Mouse (Mus musculus) megakaryocyte progenitor cell, adult 5-6 weeks (primary cell): Measurements from ENCODE around the gene Gm10134. TPM values are rescaled to one million over a fixed set of nuclear protein-coding genes. Genes with fewer than 3 reads are reported as not detected.
"Not testable (repeated sequence)": the region's sequence is repeated elsewhere in the genome, so short reads cannot be mapped to it uniquely, and the experiment has no call there.

ENCODE experiments used
- ATAC-seq: replicated peaks from 2 replicates; pipeline ENCODE4 v1.8.0; 2016; ENCODE audit warnings: mild to moderate bottlenecking, moderate TSS enrichment, inconsistent platforms; ENCODE audit not compliant: poor library complexity
- total RNA-seq, 2 experiments: library from RNA; stranded (forward) in 1 of 2; stranded (reverse) in 1 of 2; fragments of 157-497, 149-512 nt in 1 of 2; fragments of 200-1000 nt in 1 of 2; gene quantifications; 2 replicates each; pipeline versions ENCODE4 v1.2.3 to v1.2.4; 2015 to 2017

Gene Gm10134
- total RNA-seq (2015) = not detected in 2 replicates
- not detected in 2 replicates for total RNA-seq (2017)

DNA sequence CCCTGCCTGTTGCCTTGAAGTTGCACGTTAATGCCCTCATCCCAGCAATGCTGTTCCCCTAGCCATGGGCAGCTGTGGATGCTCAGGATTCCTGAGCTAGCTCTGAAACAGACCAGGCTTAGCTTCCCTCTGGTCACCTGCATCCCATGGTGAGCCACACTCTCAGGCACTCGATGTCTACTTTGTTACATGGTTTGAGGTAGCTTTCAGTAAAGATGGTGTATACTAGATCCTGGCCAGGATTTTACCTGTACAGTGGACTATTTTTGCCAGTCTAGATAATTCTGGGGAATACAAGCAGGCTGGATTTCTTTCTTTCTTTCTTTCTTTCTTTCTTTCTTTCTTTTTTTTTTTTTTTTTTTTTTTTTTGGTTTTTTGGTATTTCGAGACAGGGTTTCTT is at the start of gene Gm10134:
Gene Gm10134 (plus strand): TSS at position 301 of the 400 bp plus-strand sequence.
- no peak for ATAC-seq

DNA sequence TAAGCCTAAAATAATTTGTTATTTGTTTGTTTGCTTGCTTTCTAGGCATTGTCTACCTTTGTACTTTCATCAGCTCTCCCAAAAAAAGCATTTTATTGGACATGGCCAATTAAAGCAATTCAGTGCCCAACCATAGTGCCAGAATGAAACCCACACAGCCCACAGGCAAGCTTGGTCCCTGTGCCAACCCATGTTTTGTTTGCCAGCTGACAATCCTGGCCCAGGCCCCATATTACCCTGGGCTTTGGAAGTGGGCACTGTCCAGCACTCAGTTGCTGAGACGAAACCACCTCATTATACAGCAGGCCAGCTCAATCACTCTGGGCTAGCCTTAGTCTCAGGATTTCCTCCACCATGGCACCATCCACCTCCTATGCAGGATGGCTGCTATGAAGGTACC is 49.3 kb upstream of the Gm10134 start:
- ATAC-seq = no peak

GRCm38 (mm10) chr2:28463919-28464318 is 42.0 kb upstream of the Gm10134 start:
- ATAC-seq = peak; percentile 62

DNA sequence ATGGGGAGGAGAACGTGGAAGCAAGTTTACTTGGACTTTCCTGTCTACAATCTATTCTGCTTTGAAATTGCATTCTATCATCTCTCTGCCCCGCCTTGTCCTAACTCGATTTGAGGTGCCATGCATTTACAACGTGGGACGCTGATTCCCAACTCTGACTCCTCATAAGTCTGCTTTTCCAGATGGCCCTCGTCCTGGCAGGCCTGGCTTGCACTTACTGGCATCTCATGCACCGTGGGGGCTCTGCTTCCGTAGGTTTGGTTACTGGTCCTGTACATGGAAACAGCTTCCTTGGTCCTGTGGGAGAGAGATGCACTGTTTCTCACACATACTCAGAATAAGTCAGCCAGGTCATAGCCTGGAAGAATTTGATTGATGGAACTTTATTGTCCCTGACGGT is 41.0 kb upstream of the Gm10134 start:
- ATAC-seq = no peak

GRCm38 (mm10) chr2:28465836-28466518 is 39.9 kb upstream of the Gm10134 start, which contains the start of gene 1700007K13Rik:
Gene 1700007K13Rik (minus strand): TSS chr2:28466332.
- ATAC-seq = peak; percentile 58; the same call in 1 of the 2 replicates

DNA sequence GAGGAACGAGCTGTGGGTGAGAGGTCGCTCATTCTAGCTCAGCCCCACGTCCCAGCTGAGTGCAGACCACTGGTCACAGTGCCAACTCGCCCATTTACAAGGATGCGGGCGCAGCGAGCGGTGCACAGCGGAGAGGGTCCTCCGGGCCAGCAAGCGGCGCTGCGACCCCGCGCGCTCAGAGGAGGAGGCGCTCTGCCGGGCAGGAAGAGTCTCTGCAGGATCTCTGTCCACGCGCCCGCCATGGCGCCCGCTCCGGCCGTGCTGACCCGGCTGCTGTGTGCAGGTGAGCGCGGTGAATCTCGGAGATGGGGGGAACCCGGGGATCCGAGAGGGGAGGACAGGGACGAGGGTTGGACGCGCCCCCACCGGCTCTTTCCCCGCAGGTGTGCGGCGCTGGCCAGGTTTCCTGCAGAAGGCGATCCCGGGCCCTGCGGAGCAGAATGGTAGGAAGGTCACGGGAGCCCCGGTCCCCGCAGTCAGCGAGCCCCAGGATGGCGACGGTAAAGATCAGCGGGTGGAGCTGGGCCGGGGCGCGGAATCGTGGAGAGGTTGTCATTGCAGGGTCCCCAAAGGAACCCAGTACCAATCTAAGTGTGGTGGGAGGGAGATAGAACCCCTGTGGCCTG is 37.9 kb upstream of the Gm10134 start, which contains the start of gene Mrps2:
Gene Mrps2 (plus strand): TSS at position 207 of the 626 bp plus-strand sequence.
- peak; percentile 96 for ATAC-seq

DNA sequence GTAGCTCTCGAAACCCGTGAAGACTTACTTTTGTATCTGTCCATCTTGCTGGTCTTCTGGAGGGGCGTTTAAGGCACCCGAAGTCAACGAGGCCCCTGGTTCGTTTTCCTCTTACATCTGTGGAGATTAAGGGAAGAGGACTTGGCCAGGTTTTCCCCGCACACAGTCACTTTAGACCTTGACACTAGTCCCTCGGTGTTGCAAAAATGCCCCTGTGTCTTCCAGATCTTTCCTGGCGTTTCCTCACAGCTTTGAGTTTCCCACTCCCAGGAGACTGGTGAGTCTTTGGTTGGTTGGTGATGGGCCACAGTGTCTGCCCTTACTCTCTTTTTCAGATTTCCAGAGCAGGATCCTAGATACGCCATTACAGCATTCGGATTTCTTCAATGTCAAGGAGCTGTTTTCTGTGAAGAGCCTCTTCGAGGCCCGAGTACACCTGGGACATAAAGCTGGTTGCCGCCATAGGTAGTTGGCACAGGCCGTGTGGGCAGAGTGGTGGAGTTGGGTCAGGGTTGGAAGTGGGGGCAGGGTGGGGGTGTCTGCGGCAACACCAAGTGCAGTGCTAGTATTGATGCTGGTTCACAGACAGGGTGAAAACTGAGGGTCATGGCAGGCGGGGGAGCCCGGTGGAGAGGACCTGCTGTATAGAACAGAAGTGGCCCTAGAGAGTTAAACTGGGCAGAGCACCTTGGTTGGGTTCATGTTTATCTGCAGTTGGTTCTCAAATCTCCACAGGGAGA is 37.2 kb upstream of the Gm10134 start:
- no peak for ATAC-seq

GRCm38 (mm10) chr2:28469461-28469860 is 36.4 kb upstream of the Gm10134 start:
- no peak for ATAC-seq

DNA sequence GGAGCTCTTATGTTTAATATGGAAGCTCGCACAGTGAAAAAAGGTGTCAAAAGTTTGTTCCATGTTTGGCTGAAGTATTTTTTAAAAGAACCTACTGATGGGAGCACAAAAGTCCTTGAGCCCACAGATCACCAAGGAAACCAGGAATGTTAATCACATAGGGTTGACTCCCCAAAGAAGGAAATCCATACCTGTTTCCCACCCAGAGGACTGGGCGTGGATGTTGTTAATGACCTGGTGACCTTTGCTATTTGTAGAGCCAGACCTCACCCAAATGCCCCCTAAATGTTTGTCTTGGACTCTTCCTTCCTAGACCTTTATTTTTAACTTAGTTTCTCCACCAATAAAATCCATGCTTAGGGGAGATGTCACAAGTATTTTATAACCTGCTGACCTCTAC is 35.3 kb upstream of the Gm10134 start:
- no peak for ATAC-seq

DNA sequence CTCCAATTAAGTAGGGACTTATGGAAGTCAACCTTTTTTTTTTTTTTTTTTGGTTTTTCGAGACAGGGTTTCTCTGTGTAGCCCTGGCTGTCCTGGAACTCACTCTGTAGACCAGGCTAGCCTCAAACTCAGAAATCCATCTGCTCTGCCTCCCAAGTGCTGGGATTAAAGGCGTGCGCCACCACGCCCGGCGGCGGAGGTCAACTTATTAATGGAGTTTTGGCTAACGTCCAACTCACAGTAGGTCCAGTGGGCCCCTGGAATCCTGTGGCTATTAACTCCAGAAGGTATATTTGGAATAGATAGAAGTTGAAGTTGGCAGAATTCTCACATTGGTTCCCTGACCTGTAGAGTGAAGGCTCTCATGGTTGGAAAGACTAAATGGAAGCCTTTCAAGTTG is 33.9 kb upstream of the Gm10134 start:
- not testable (repeated sequence) for ATAC-seq

DNA sequence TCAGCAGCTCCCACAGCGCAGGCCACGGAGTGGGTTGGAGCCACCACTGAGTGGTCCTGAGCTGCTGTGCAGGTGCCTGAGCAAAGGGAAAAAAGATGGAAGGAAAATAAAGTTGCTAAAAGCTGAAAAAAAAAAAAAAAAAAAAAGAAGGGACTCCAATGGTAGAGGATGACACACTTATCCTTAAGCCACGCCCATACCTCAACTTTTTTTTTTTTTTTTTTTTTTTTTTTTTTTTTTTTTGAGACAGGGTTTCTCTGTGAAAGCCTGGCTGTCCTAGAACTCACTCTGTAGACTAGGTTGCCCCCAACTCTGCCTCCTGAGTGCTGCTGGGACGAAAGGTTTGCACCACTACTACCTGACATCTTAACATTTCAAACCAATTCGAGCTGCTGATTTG is 27.9 kb upstream of the Gm10134 start:
- ATAC-seq = not testable (repeated sequence)

- ATAC-seq = no peak
Measured at GRCm38 (mm10) chr2:28479208-28480204, 26.4 kb upstream of the Gm10134 start.

GRCm38 (mm10) chr2:28483861-28484260 is 22.0 kb upstream of the Gm10134 start:
- ATAC-seq = no peak

DNA sequence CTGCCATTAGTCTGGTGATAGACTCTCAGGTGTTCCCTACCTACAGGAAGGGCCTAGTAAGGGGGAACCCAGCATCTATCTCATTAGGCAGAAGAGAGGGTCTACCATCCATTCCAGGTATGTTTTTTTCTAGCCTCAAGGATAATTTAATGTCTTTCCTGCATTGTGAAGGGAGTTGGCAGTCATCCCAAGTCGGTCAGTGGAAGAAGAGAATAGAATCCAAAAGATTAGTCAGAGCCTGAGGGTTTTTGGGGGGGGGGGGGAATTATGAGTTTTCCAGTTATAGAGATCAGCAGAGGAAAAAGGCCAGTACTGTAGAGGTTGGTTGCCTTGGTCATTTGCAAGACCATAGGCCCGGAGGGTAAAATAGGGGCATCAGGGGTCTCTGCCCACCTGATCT is 11.4 kb upstream of the Gm10134 start:
- no peak for ATAC-seq

DNA sequence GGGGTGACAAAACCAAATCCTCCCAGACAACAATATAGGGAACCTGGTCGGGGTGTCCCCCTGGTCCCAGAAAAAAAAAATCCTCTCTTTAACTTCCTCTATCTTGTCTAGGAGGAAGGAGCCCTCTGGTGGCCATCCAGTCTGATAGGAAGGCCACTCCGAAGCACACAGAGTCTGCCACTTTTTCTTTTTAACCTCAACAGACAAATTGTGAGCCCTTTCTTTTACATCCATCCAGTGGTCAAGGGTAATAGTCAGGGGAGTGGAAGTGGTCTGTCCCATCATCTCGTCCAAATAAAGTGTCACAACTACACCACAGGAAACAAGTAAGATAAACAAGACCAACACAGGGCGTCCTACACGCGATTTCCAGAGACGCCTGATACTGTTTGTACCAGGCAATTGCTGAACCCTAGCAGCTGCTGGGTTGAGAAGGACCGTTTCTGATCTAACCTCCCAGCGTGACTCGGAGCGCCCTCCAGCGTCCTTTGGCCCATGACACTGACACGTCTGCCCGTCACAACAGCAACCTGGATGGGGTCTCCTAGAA is 10.6 kb upstream of the Gm10134 start:
- ATAC-seq = peak; percentile 84

DNA sequence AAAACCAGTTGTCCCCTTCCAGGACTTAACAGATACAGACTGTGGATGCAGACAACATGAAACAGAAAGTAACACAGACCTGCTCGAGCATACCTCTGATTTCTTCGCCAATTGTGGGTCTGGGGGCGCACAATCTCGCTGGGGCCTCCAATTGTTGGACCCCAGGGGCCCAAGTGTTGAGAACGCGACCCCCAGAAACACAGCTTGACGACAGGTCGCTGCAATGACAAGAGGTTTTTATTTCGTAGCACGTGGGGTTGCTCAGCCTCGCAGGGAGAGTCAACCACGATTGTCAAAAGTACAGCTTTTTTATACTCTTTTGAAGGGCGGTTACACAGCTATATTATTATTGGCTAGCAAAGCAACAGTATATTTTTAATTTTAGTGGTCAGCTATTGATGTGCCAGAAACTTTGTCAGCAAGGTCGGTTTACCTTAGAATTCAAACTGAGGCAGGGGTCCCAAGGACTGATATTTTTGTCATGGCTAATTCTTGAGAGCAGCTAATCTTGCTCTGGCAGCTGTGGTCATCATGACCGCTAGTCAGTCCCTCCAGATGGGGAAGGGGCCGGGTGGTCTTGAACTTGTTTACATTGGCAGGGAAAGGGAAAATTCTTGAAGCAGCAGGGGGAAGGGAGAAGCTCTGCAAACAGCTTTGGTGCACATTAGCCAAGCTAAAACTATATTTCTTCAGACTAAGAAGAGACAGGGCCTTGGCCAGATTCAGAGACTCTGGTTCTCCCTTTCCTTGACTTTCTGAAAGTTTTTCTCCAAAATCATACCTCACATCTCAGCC is 9.9 kb upstream of the Gm10134 start:
- ATAC-seq = no peak

DNA sequence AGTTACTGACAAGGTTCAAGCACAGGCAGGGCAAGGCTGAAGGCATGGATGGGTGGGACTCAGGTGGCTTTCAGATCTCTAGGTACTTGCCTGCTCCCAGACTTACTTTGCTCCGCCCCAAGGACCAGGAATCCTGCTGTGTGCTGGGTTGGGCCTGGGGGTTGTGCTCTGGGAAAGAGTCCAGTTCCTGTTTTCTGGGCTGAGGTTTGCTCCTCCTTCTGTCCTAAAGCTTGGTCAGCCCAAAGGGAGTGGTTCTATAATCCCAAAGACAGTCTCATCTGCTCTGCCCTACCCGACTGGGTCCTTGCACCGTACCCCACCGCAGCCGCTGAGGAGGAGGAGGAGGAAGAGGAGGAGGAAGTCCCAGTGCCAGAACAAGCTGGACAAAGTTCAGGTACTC is 9.2 kb upstream of the Gm10134 start, which contains the start of gene Gbgt1:
Gene Gbgt1 (plus strand): TSS at position 221 of the 400 bp plus-strand sequence.
- no peak for ATAC-seq

GRCm38 (mm10) chr2:28497561-28497960 is 8.3 kb upstream of the Gm10134 start:
- no peak for ATAC-seq

- ATAC-seq = 0 out of 2 replicates have a peak, but pooled peaks have one; percentile 44
Measured at GRCm38 (mm10) chr2:28498431-28498830, 7.5 kb upstream of the Gm10134 start.
